Mouse (Mus musculus) T-cell, adult 2 months (primary cell): ENCODE measurements around the gene Tmem63c.

ENCODE experiments used
- DNase-seq: peaks from one replicate; pipeline ENCODE4 v3.0.0; 2022; ENCODE audit warnings: low spot score

Tmem63c gene

DNA sequence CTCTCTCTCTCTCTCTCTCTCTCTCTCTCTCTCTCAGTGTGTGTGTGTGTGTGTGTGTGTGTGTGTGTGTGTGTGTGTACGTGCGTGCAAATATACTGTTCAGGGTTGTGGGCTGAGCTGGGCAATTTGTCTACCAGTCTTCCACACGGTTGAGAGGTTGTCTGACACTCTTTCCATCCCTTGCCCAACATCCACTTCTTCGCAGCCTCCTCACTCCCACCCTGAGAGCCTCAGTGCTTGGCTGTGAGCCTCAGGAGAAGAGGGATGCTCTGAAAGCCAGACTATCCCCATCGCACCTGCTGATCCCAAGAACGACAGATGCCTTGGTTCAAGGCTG is 20.3 kb upstream of the Tmem63c start:
- DNase-seq: no peak

DNA sequence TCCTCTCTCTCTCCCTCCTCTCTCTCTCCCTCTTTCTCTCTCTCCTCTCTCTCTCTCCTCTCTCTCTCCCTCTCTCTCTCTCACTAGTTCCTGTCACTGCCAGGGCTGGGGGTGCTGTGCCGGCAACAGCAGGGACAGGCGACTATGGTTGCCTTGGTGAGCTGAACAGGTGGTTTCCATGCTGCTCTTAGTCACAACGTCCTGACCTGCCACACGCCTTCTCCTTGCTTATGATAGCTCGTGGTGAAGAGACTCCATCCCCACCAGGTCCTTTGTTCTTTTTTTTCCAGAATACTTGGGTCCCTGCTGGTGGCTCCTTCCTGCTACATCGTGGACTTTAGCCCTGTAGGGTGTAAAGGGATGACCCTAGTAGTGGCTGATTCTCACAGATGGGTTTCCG is 18.9 kb upstream of the Tmem63c start:
- no peak for DNase-seq

DNA sequence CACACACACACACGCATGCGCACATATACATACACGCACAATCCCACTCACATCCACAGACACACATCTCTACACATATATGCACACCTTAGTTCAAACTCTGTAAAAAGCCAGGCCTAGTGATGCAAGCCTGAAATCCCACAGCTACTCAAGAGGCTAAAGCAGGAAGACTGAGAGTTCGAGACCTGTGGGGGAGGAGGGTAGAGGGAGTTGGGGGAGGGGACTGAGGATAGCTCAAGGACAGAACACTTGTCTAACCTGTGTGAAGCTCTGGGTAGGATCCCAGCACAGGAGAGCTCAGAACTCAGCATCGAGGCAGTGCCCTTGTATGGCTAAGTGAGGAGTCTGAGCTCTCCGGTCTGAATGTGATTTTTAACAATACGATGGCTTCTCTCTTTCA is 18.3 kb upstream of the Tmem63c start:
- DNase-seq: no peak

DNA sequence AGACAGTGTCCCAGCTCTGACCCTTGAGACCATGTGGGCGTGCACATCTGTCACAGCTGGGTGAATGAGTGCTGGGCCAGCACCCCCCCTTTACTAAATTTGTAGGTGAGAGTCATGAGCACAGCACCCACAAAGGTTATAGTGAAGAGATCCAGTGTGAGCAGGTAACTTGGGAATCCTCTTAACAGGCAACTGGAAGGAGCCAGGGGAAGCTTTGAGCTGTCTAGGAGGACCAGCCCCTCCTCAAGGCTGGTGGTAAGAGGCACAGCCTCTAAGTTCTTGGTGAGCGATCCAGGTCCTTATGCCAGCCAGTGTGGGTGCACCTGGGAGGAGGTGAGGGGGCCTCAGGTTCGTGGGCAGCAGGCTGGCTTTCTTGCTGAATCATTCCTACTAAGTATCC is 17.5 kb upstream of the Tmem63c start:
- DNase-seq: no peak

DNA sequence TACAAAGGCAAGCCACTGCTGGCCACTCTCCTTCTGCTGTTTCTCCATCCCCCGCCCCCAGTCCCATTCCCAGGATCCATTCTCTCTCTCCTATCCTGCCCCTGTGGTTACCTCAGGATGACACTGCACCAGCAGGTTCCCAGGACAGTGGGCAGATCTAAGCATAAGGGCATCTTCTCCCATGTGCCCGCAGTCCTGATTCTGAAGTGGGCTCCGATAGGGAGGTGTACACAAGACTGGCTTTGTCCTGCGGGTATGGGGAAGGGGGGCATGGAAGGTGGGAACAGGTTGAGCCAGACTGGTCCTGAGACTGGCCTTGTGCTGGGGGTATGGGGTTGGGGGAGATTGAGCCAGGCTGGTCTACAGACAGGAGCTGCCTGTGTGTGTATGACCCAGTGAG is 16.5 kb upstream of the Tmem63c start:
- DNase-seq: no peak

DNA sequence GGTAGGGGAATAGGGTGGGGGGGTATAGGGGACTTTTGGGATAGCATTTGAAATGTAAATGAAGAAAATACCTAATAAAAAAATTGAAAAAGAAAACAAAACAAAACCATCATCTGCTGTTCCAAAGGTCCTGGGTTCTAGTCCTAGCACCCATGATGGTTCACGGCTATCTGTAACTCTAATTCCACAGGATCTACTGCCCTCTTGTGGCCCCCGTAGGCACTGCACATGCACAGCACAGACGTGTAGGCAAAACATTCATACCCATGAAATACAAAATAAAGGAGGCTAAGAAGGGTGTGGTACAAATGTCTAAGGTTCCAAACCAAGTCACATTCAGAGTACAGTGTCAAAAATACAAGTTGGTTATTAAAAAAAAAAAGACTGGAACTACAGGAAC is 4.1 kb upstream of the Tmem63c start:
- peak; percentile 4 for DNase-seq

DNA sequence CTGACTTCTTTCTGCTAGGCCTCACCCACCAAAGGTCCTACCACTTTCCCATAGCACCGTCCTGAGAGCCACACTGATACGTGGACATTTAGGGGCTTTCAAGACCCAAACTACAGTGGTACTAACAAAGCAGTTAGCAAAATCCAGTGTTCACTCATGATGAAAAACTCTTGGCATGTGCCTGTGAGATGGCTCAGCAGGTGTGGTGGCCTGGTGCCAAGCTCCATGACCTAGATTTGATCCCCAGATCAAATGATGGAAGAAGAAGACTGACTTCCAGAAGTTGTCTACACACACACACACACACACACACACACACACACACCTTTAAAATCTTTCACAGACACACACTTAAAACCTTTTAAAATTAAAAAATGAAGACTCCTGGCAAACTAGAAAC is 2.4 kb upstream of the Tmem63c start:
- no peak for DNase-seq

DNA sequence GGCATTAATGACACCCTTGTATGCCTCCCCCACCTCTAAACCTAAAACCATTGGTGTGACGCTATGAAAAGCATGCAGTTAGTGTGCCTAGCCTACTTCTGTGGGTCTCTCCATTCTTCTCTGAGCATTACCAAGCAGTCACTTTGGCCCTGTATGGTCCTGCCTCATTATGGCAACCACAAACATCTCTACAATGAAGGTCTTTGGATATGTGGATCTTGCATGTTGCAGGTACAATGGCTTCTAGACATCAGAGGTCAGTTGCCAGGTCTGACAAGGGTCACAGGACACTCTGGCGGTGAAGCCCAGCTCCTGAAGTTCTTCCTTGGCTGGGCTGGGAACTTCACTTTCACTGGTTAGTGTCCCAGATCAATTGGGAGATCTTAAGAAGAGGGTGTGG is 866 bp downstream of the Tmem63c start:
- no peak for DNase-seq

DNA sequence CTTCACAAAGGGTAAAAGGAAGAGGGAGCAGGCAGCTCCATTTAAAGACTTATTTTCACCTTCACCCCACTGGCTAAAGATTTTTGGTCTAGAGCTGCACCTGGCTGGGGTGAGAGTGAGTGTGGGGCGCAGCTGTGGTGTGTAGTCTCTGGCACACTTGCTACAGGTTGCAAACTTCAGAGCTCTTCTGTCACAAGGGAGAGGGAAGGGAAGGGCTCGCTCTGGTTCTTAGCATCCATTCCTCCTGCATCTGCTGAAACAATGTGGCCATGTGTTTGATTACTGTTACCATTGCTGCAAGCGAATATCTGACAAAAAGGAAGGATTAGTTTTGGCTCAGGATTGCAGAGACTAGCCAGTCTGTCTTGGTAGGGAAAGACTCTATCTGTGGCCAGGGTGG is 2.3 kb downstream of the Tmem63c start:
- no peak for DNase-seq

DNA sequence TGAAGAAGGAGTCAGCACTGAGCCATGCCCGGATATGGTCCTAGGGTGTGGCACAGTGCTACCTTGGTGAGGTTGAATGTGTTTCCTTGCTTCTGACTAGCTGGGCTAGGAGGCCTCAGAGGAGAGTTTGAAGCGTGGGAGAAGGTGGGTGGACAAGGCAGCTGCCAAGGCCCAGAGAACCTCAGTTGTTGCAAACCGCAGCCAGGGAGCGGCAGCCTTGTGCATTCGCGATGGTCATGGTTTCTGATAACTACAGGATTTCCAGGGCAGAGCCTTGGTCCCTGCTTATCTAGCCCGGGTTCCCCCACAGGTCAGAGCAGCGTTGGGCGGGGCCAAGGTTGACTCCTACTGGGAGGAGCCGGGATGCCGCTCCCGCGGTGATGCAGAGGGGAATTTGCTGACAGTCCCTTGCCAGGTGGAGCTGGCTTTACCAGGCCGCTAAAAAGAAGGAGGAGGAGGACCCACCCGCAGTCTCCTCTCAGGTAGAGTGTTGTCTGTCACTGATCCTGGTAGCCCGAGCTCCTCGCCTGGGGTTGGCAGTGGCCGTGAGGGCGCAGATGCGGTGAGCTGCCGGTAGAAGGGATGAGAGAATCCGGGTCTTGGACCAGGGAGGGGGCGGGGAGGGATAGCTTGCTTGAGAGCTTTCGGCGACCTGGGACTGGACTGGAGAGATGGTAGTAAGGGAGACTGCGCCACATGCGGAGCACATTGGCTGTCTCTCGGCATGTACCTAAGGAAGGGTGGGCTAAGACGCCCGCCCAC is 5.2 kb downstream of the Tmem63c start:
- no peak for DNase-seq

DNA sequence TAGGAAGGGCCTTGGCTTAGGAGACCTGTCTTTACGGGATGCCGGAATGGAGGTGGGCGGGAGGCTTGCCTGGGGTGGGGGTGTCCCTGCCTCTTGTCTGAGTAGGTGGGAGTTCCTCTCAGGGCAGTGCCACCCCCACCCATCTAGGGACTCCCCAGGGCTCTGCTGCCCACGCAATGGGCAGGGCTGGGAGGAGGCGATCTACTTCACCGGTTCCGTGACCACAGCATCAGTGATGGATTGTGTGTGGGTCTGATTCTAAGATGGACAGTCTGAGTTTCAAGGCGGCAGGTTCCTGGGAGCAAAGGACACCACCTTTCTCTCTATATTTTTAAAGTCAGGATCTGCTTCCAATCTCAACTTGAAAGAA is 5.7 kb downstream of the Tmem63c start:
- DNase-seq: no peak

DNA sequence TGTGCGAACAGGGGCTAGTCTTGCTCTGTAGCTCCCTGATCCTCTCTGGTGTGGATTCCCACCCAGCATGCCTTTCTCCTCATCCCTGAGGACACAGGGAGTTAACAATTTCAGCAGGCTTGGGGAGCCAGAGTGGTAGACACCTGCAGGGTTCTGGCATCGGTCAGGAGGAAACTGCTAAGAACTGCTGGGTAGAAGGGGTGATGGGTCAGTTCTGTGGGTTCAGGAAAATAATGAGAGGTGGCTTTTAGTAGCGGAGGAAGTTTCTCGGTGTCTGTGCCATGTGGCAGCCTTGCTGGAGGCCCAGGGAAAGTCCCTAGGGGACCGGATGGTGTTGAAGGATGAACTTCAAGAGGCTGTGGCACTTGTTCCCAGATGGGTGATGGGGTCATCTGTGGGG is 6.3 kb downstream of the Tmem63c start:
- no peak for DNase-seq

DNA sequence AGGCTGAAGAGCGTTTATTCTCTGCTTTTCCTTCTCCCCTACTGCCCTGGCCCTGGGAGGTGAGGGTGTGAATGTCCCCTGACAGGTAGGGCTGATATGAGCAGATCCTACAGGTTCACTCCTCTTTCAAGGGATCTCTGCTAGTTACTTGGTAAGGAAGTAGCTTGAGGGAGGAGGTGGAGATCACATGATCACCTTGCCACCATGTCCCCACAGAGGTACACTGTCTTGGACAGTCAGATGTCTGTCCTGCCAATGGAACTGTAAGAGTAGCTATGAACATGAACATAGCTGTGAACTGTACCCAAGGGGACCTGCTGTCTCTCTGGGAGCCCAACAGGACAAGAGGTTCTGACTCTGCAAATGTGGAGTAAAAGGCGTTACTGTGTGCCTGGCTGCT is 6.9 kb downstream of the Tmem63c start:
- DNase-seq: no peak

DNA sequence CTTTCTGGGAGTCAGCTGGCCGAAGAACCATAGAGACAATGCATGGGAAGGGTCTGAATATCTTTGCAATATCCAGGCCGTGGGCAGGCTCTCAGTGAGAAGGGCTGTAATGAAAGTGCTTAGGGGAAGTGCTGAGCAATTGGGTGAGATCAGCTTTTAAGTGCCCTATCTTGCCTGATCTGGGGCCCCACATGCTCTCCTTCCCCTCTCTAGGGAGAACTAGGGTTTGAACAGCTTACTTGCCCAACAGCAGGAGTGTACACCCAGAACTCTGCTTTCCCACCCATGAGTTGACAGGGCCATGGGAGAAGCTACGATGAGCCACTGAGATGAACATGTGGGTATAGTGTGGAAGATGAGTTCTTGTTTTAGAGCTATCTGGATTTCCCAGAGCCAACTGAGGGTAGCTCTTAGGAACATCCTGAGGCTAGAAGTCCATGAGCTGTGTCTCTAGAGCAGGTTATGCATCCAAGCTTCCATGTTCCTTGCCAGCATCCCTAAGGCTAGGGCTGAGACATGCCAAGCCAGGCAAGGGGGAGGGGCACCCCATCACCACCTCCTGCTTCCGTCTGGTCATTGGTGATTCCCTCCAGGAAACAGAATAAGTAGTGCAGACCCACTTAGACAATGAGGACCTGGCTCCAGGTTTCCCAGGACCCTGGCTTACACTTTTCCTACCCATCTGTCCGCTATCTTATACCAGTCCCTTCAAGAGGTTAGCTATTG is 8.3 kb downstream of the Tmem63c start:
- no peak for DNase-seq

DNA sequence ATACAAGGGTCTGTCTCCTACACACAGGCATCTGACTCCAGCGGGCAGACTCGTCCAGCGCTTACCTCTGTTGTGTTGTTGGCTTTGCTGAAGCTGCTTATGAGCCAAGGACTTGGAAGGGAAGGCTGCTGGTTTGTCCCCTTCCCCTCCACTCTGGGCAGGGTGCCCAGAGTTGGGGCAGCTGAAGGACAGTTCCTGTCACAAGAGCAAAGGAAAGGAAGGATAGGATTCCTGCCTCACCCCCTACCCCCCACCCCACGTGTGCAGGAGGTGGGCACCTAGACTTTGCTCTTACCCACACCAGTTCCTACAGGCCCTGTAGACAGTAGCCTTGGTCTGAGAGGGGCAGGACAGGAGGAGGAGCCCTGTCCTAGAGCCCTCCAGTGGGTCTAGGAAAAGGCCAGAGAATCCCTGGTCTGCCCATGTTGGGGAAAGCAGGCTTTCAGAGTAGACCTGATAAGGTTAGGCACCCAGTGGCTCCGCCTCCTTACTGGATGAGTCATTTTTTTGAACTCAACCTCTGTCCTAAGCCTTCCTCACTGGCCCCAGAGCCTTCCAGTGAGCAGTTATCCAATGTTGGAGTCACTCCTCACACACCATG is 10.1 kb downstream of the Tmem63c start:
- no peak for DNase-seq

DNA sequence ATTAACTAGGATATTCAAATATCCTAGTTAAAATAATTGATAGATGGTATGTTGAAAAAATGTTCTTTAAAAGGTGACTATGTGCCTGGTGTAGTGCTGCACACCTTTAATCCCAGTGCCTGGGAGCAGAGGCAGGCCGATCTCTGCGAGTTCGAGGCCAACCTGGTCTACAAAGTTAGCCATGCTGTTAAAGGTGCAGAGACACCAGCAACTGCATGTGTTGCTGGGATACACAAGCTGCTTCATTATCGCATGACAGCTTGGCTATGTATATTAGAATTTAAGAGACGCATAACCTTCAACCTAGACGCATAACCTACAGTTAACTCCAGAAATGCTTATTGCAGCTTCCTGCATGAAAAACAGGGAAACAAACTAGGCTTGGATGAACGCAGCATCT is 15.5 kb downstream of the Tmem63c start:
- no peak for DNase-seq

DNA sequence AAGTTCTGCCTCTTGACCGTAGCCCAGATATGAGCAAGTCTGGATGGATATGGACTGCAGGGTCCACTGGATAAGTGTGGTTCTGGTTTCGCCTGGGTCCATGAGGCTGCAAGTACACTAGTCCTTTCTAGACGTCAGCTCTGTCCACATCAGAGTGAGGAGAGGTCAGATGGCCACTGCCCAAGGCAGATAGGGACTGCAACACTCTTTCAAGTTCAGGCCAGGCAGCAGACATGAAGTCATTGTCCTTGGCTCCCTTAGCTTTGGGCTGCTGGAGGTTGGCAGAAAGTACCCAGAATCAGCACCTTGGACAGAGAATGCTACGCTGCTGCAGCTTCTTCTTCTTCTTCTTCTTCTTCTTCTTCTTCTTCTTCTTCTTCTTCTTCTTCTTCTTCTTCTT is 19.0 kb downstream of the Tmem63c start:
- no peak for DNase-seq

DNA sequence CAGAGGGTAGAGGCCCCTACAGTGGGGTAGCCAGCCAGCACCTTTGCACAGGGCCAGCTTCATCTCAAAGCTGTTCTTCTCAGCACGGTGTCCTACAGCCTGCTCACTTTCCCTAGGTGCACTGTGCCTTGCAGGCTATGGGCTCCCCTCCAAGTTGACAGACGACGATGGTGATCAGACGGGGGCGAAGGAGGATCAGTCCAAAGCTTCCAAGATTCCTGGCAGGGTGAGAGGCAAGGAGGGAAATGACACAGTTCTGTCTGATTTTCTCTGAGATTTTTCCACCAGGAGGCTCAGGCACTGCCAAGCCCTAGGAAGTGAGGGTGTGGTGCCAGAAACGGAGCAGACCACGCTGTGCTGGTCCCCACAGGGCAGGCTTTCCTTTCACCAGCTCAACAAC is 19.7 kb downstream of the Tmem63c start:
- DNase-seq: no peak

DNA sequence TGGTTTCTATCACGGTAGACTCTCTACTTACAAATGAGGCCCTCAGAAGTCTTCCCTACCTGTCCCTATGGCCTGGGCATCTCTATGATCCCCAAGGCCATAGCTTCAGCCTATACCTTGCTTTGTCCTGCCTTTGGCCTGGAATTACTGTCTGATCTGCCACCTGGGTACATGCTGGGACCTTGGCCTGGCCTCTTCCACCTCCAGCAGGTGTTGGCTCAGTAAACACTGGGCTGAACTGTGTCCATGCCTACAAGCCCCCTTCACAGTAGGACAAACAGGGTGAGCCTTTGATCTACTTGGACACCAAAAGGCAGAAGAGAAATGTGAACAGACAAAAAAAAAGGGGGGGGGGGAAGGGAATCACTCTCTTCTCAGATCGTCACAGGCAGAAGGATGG is 21.3 kb downstream of the Tmem63c start:
- no peak for DNase-seq

DNA sequence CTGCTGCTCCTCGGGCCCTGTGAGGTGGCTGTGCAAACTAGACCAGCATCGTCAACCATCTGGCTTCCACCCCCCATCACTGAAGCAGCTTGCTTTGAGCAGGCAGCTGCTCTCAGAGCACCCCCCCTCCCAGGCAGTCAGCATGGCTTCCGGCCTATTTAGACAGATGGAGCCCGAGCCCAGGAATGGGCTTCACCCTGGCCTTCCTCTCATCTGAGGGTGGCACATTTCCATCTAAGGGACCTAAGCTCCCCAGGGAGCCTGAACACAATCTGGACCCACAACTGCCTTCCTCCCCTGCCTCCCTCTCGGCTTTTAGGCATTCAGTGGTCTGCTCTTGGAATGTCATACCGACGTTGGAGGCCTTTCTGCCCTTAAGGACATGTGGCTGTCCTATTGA is 22.1 kb downstream of the Tmem63c start:
- no peak for DNase-seq

DNA sequence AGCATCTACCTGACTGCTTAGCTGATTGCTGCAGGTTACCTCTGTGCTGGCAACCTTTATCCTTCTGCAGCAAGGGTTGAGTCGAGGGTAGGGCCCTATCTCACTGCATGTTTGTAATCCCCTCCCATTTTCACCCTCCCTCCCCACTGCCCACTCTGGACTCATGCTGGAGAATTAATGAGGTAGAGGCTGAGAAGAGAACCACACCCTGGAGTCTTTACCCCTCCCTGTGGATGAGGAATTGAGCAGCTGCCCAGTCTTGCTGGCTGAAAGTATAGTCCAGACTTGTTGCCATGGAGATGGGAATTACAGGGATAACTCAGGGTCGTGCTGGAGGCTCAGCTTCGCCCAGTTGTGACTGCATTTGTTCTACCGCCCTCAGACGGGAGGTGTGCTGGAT is 23.6 kb downstream of the Tmem63c start:
- DNase-seq: no peak

DNA sequence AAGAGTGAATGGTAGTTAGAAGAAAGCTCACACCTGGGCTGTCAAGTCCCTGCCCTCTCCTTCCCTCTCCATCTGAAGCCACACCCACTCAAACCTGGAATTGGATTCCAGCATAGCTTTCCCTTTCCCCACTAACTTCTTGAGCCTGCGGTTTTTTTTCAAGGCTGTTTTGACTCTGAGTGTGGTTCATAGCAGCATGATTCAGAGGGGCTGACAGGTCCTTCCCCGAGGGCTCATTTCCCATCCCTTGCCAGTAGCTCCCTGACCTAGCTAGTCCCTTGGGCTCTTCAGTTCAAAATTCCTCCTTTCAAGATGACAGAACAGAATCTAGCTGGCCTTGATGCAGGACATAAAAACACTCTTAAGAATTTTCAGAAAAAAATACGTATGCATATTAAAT is 26.4 kb downstream of the Tmem63c start:
- DNase-seq: no peak

DNA sequence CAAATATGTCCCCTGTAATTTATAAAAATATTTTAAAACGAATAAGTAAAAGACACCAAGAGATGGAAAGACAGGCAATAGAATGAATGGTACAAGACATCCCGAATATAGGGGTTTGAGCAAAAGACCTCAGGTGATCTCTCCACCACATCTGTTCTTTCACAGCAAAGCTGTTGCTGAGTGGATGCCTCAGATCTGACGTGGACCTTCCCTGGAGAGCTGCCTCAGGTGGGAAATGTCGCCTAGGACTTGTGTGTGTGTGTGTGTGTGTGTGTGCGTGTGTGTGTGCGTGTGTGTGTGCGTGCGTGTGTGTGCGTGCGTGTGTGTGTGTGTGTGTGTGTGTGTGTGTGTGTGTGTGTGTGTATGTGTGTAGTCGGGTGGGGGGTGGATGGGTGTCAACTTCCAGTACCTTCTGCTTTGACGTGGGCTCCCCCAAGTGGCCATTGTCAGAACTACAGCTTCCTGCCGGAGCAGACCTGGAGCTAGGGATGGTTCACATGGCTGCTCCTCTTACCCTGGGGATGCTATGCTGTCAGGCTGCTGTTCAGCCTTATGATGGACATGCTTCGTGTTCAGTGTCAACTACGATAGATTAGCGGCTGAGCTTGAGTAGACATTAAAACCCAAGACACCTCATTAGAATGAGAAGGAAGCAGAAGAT is 31.7 kb downstream of the Tmem63c start:
- peak; percentile 58 for DNase-seq
